Mouse (Mus musculus): ENCODE results near the gene Slc2a1. TPM values are rescaled to one million over a fixed set of nuclear protein-coding genes. Genes with fewer than 3 reads are reported as not detected.

The Slc2a1 gene
- polyA plus RNA-seq, 1 experiment from 2014 or later = 113 TPM

DNA sequence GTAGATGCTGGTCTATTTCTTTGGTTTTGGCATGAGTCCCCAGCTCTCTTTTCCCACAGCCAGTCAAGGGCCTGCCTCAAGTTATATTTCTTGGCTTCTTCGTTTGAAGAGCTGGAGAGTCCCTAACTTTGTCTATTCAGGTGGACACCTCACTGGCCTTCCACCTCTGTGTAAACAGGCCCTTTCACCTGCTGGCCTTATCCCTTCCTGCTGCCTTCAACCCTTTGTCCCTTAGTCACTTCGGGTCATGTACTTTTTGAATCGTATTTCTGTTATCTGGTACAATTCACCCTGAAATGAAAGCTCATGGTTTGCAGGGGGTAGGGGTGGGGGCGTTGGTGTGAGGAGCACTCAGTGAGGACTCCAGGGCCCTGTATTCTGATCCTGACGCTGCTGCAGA lies 10.8 kb downstream of the Slc2a1 start:
- H3K4me1 ChIP-seq = peaks cover 21% of the 10 kb centered on the region
- ATAC-seq (ENCODE audit: low FRiP score) = no peak
- no peak overlapping the region for H3K4me3 ChIP-seq (replicated peaks)
- H3K9ac ChIP-seq = no peak overlapping the region
- 76% methylated on average over 5 of the region's 5 CpGs for WGBS
- H3K4me2 ChIP-seq = no peak overlapping the region
- no peaks in the 10 kb centered on the region for H3K9me3 ChIP-seq
- H3K27ac ChIP-seq = no peak overlapping the region
- H3K27me3 ChIP-seq = no peaks in the 10 kb centered on the region
- peaks cover 46% of the 10 kb centered on the region for H3K36me3 ChIP-seq (replicated peaks)

DNA sequence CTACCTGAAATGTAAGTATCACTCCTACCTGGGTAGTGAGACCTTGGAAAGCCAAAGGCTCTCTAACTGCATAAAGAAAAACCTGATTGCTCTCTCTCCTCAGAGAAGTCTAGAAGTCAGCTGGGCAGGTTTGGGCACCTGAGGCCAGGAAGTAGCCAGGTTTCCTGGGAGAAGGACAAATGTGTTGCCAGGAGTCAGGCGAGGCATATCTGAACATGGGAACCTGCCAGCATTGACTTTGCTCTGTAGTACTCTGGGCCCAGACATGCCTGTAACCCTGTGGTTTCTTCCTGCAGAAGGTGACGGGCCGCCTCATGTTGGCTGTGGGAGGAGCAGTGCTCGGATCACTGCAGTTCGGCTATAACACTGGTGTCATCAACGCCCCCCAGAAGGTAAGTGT lies 11.6 kb downstream of the Slc2a1 start:
- Histone ChIP-seq H3K27me3 (no peaks in the 10 kb centered on the region), H3K4me3 (replicated peaks) (no peak overlapping the region), H3K27ac (no peak overlapping the region), H3K9me3 (no peaks in the 10 kb centered on the region), H3K36me3 (replicated peaks) (peaks cover 49% of the 10 kb centered on the region), H3K4me2 (no peak overlapping the region), H3K9ac (no peak overlapping the region), H3K4me1 (peaks cover 21% of the 10 kb centered on the region)
- ATAC-seq (ENCODE audit: low FRiP score) = no peak
- 88% methylated on average over 6 of the region's 6 CpGs for WGBS

DNA sequence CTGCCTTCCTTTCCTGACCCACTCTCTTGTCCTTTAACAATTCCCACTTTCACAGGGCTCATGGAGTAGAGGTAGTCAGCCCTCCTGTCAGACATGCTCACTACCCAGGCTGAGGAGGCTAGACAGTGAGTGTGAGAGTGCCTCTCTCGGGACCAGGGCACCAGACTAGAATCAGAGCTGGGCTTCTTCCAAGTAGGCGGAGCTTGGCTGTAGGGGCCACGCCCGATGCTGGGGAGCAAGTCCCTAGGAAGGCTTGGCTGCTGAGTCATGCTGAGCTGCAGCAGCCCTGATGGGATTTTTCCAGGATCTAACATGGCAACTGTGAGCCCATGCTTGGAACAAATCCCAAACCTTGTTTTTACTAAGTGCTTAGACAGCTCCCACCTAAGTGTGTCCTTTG lies 12.7 kb downstream of the Slc2a1 start:
- peaks cover 15% of the 10 kb centered on the region for H3K4me1 ChIP-seq
- ATAC-seq (ENCODE audit: low FRiP score) = no peak

DNA sequence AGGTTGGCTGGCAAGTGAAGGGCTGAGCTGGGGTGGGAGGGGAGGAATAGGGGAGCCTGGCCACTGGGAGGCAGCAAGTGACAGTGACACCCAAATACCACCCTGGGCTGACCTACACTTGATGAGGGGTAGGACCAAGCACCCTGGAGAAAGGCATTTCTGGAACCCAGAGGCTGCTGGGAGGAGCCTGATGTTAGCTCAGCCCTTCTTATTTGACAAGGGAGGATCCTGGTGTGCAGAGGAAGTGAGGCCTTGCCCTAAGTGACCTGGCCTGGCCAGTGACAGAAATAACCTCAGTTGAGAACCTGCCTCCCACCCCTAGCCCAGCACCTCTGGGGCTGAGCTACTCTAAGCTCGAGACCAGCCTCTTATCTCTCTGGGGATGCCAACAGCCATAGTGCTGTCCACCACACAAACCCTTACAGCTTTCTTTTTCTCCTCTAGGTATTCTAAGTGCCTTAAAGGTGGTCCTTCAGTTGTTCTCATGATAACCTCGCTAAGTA lies 16.3 kb downstream of the Slc2a1 start:
- Histone ChIP-seq H3K27ac (no peak overlapping the region), H3K4me3 (replicated peaks) (no peak overlapping the region), H3K9me3 (no peaks in the 10 kb centered on the region), H3K27me3 (no peaks in the 10 kb centered on the region), H3K36me3 (replicated peaks) (peaks cover 85% of the 10 kb centered on the region), H3K9ac (no peak overlapping the region), H3K4me1 (no peaks in the 10 kb centered on the region; the same call in 1 of the 2 replicates), H3K4me2 (no peak overlapping the region)
- ATAC-seq (ENCODE audit: low FRiP score) = no peak
- 80% methylated on average over 2 of the region's 2 CpGs for WGBS

More for the DNA sequence above, 12.7 kb downstream of the Slc2a1 start:
- Histone ChIP-seq H3K4me3 (replicated peaks) (no peak overlapping the region), H3K27me3 (no peaks in the 10 kb centered on the region), H3K9ac (no peak overlapping the region), H3K27ac (no peak overlapping the region), H3K9me3 (no peaks in the 10 kb centered on the region), H3K36me3 (replicated peaks) (peaks cover 61% of the 10 kb centered on the region), H3K4me2 (no peak overlapping the region)
- WGBS = 65% methylated on average over 4 of the region's 4 CpGs

DNA sequence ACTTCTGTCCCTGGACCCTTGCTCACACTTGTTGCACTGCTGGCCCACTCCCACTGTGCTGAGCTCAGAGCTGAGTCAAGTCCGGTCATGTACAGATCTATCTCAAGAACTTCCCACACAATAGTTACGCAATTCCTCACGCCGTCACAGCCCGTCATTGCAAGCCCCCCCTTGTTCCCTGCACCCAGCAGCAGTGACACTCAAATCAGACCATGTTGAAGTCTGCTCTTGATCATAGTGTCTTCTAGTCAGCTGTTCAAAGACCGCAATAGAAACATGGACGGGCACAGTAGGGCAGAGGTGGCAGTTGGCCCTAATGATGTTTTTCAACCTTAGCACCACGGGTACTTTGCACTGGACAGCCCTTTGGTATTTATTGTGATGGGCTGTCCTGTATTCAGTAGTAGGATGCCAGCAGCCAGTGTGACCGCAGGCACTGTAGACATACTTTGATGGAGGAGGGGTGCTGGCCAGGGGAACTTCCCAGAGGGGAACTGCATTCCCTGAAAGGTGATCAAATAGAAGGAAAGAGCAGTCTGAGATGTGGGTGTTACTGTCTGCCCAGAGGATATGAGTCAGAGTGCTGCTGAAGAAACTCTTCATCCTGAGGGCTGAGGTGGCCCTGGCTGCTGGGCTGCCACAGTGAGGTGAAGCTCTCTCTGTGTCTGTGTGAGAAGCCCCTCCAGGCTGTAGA lies 17.2 kb downstream of the Slc2a1 start:
- no peak overlapping the region for H3K4me3 ChIP-seq (replicated peaks)
- 80% methylated on average over 9 of the region's 9 CpGs for WGBS

DNA sequence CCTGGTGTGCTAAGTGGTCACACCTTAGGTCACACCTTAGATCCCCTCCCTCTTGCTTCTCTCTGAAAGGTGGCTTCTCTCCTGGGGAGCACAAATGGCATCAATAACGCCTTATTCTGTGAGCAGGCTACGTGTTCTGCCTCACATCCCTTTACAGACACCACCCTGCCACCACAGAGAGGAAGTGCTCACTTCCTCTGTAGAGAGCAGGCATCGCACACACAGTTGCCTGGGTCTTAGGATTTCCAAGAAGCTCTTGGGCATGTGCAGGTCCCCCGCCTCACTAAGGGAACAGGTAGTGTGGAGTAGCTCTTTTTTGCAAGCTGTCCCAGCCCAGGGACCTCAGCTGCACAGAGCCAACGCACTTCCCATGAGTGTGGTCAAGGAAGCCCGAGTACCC lies 18.7 kb downstream of the Slc2a1 start:
- Histone ChIP-seq H3K36me3 (replicated peaks) (peaks cover 84% of the 10 kb centered on the region), H3K9ac (no peak overlapping the region), H3K27me3 (no peaks in the 10 kb centered on the region), H3K9me3 (no peaks in the 10 kb centered on the region), H3K4me1 (no peaks in the 10 kb centered on the region; the same call in 1 of the 2 replicates), H3K4me2 (no peak overlapping the region), H3K27ac (no peak overlapping the region), H3K4me3 (replicated peaks) (no peak overlapping the region)
- 82% methylated on average over 6 of the region's 6 CpGs for WGBS
- ATAC-seq (ENCODE audit: low FRiP score) = no peak

More for the DNA sequence above, 17.2 kb downstream of the Slc2a1 start:
- Histone ChIP-seq H3K4me1 (no peaks in the 10 kb centered on the region; the same call in 1 of the 2 replicates), H3K27me3 (no peaks in the 10 kb centered on the region), H3K4me2 (no peak overlapping the region), H3K36me3 (replicated peaks) (peaks cover 86% of the 10 kb centered on the region), H3K9me3 (no peaks in the 10 kb centered on the region), H3K9ac (no peak overlapping the region), H3K27ac (no peak overlapping the region)
- ATAC-seq (ENCODE audit: low FRiP score) = no peak

DNA sequence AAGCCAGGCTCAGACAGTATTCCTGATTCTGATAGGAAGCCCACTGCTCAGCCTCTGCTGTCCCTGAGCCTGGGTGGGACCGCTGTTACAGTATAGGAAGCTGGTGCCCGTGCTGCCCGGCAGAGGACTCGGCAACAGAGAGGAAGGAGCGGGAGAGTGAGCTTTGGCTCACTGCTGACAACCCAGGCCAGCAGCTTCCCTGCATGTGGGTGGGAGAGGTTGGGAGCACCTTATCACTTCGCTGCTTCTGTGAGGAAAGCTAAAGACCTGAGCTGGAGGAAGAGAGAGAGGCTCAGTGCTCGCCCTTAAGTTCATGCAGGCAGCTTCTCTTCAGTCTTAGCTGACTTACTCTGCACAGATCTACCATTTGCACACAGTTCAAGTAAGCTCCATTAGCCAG lies 20.0 kb downstream of the Slc2a1 start:
- Histone ChIP-seq H3K4me1 (no peaks in the 10 kb centered on the region; the same call in 1 of the 2 replicates), H3K27ac (no peak overlapping the region), H3K9me3 (no peaks in the 10 kb centered on the region), H3K4me2 (no peak overlapping the region), H3K27me3 (no peaks in the 10 kb centered on the region), H3K4me3 (replicated peaks) (no peak overlapping the region), H3K9ac (no peak overlapping the region), H3K36me3 (replicated peaks) (peaks cover 87% of the 10 kb centered on the region)
- WGBS = 86% methylated on average over 7 of the region's 7 CpGs
- ATAC-seq (ENCODE audit: low FRiP score) = no peak

DNA sequence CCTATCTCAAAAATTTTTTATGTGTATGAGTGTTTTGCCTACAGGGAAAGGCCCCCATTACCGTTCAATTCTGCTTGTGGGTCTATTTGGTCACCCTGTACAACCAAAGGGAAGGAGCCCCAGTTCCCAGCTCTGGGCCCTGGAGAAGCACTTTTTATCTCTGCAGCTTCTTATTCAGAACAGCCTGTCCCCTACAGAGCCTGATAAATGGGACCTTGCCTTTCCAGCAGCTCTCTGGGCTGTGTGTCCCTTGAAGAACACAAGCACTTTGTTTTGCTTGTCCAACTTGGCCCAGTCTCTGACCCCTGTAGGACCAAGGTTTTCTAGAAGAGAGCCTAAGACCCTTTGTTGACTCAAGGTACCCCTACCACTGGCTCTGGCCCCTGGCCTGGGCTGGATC lies 20.6 kb downstream of the Slc2a1 start:
- no peak overlapping the region for H3K9ac ChIP-seq
- WGBS = 88% methylated on average over 1 of the region's 1 CpGs
- no peaks in the 10 kb centered on the region for H3K27me3 ChIP-seq
- no peak overlapping the region for H3K27ac ChIP-seq
- no peaks in the 10 kb centered on the region; the same call in 1 of the 2 replicates for H3K4me1 ChIP-seq
- no peak overlapping the region for H3K4me3 ChIP-seq (replicated peaks)
- no peak overlapping the region for H3K4me2 ChIP-seq
- H3K36me3 ChIP-seq (replicated peaks) = peaks cover 87% of the 10 kb centered on the region
- H3K9me3 ChIP-seq = no peaks in the 10 kb centered on the region
- ATAC-seq (ENCODE audit: low FRiP score) = no peak

DNA sequence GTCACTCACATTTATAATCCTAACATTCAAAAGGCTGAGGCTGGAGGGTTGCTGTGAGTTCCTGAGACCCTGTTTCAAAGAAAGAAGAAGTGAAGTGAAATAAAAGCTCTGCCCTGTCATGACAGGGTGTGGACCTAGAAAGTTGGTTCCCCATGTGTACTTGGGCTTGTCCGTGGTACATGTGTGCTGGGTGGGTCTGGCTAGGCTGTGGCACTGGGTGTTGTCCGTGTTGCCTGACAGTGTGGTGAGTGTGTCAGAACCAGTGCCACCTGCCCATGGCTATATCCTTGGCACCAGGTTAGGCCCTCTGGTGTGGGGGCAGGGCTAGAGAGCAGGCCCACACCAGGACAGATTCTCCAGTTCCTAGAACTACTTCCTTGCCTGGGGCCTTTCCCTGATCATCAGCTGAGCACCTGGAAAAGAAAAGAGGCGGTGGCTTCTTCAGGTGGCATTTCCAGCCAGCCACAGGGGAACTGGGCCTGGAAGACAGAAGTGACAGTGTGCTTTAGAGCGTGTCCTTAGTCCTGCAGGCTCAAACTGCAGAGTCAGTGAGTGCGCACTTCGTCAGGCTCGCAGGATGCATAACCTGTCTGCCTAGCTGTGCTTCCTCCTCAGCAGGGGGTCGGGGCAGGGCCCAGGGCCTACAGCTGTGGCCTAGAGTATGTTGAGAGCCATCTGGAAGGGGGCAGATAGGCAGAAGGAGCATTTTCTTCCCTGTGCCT lies 22.8 kb downstream of the Slc2a1 start:
- H3K4me1 ChIP-seq = no peaks in the 10 kb centered on the region; the same call in 1 of the 2 replicates
- ATAC-seq (ENCODE audit: low FRiP score) = no peak
- no peak overlapping the region for H3K4me3 ChIP-seq (replicated peaks)
- H3K27me3 ChIP-seq = no peaks in the 10 kb centered on the region
- no peak overlapping the region for H3K9ac ChIP-seq
- no peaks in the 10 kb centered on the region for H3K9me3 ChIP-seq
- no peak overlapping the region for H3K27ac ChIP-seq
- no peak overlapping the region for H3K4me2 ChIP-seq
- H3K36me3 ChIP-seq (replicated peaks) = peaks cover 88% of the 10 kb centered on the region
- 85% methylated on average over 8 of the region's 8 CpGs for WGBS

DNA sequence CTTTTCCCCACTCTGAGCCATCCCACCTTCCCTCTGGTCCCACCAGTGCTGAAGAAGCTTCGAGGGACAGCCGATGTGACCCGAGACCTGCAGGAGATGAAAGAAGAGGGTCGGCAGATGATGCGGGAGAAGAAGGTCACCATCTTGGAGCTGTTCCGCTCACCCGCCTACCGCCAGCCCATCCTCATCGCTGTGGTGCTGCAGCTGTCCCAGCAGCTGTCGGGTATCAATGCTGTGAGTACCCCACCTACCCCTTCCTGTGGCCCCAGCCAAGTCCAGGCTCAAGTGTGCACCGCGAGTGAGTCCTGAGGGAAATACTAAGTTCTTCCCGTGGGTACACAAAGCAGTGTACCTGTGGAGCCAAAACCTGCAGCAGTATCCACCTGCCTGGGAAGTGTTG lies 24.8 kb downstream of the Slc2a1 start:
- no peak overlapping the region for H3K4me3 ChIP-seq (replicated peaks)
- no peaks in the 10 kb centered on the region for H3K27me3 ChIP-seq
- 90% methylated on average over 13 of the region's 13 CpGs for WGBS
- no peak overlapping the region for H3K9ac ChIP-seq
- H3K4me2 ChIP-seq = no peak overlapping the region
- H3K4me1 ChIP-seq = peaks cover 9% of the 10 kb centered on the region
- peaks cover 88% of the 10 kb centered on the region for H3K36me3 ChIP-seq (replicated peaks)
- no peak for ATAC-seq (ENCODE audit: low FRiP score)
- no peak overlapping the region for H3K27ac ChIP-seq
- no peaks in the 10 kb centered on the region for H3K9me3 ChIP-seq

DNA sequence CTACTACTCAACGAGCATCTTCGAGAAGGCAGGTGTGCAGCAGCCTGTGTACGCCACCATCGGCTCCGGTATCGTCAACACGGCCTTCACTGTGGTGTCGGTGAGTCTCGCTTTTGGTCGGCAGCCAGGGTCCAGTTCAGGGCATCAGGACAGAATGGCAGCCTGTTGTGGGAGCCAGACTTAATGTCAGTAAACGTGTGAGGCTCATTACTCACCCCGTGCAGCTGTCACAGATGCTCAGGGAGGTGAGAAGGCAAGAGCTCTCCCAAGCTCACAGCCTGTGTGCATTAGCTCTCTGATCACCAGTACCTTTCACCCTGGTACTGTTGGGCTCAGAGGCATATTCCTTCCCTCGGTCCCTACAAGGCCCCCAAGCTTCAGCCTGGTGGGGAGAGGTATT lies 25.3 kb downstream of the Slc2a1 start:
- no peak for ATAC-seq (ENCODE audit: low FRiP score)
- Histone ChIP-seq H3K27me3 (no peaks in the 10 kb centered on the region), H3K9ac (no peak overlapping the region), H3K9me3 (no peaks in the 10 kb centered on the region), H3K4me3 (replicated peaks) (no peak overlapping the region), H3K36me3 (replicated peaks) (peaks cover 82% of the 10 kb centered on the region), H3K4me2 (no peak overlapping the region), H3K27ac (no peak overlapping the region), H3K4me1 (peaks cover 15% of the 10 kb centered on the region)
- 90% methylated on average over 13 of the region's 13 CpGs for WGBS

DNA sequence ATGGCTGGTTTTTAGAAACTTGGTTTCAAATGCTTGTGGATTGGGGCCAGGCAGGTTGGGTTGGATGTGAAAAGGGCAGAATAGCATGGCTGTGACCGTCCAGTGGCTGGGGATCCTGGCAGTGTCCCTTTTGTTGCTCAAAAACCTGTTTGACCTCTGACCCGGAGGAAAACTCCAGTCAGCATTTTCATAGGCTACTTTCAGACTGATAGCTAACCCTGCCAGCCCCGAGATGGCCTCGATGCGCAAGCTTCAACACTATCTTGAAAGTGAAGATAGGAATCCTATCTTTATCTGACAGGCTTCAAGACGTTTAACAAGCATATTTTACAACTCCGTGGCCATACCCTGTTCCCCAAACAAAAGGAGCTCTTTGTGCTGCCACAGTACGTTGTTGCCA lies 28.8 kb downstream of the Slc2a1 start:
- H3K27ac ChIP-seq = no peak overlapping the region
- 67% methylated on average over 8 of the region's 8 CpGs for WGBS
- no peak overlapping the region for H3K4me2 ChIP-seq
- H3K27me3 ChIP-seq = no peaks in the 10 kb centered on the region
- no peak for ATAC-seq (ENCODE audit: low FRiP score)
- peaks cover 15% of the 10 kb centered on the region for H3K4me1 ChIP-seq
- H3K4me3 ChIP-seq (replicated peaks) = no peak overlapping the region
- no peaks in the 10 kb centered on the region for H3K9me3 ChIP-seq
- H3K9ac ChIP-seq = no peak overlapping the region
- H3K36me3 ChIP-seq (replicated peaks) = peaks cover 52% of the 10 kb centered on the region
